Mouse (Mus musculus) hindbrain, embryonic 16.5 days (tissue): Measurements from ENCODE around the gene Cdh23. TPM values are rescaled to one million over a fixed set of nuclear protein-coding genes. Genes with fewer than 3 reads are reported as not detected.

Experiments used
- ATAC-seq: fragments of 200-750 bp; cut with Nextera tagmentation; 2 replicates; pipeline ENCODE4 v1.8.0; 2017; ENCODE audit warnings: moderate TSS enrichment, moderate library complexity
- H3K27ac ChIP-seq: fragments of 300-500 bp; sonication (generic); 2 replicates; pipeline ENCODE4 v1.5.1; 2014; ENCODE audit warnings: low read depth, mild to moderate bottlenecking, control low read depth, low read length, moderate library complexity
- H3K27me3 ChIP-seq: fragments of 300-500 bp; sonication (generic); replicated peaks from 2 replicates; pipeline ENCODE4 v1.6.1; 2014; ENCODE audit warnings: low read length; ENCODE audit not compliant: control insufficient read depth, insufficient read depth
- H3K36me3 ChIP-seq: fragments of 300-500 bp; sonication (generic); 2 replicates; pipeline ENCODE4 v1.6.1; 2014; ENCODE audit warnings: mild to moderate bottlenecking, low read length, moderate library complexity, mixed read lengths; ENCODE audit not compliant: control insufficient read depth, insufficient read depth
- H3K4me1 ChIP-seq: fragments of 300-500 bp; sonication (generic); 2 replicates; pipeline ENCODE4 v1.6.1; 2014; ENCODE audit warnings: low read depth, low read length; ENCODE audit not compliant: control insufficient read depth, insufficient read depth
- H3K4me2 ChIP-seq: fragments of 300-500 bp; sonication (generic); 2 replicates; pipeline ENCODE4 v1.6.1; 2014; ENCODE audit warnings: mild to moderate bottlenecking, low read length, control low read depth, moderate library complexity
- H3K4me3 ChIP-seq: fragments of 300-500 bp; sonication (generic); 2 replicates; pipeline ENCODE4 v1.5.1; 2014; ENCODE audit warnings: mild to moderate bottlenecking, low read length, control low read depth, moderate library complexity
- H3K9ac ChIP-seq: fragments of 300-500 bp; sonication (generic); 2 replicates; pipeline ENCODE4 v1.6.1; 2014; ENCODE audit warnings: low read depth, mild to moderate bottlenecking, control low read depth, low read length, moderate library complexity
- H3K9me3 ChIP-seq: fragments of 300-500 bp; sonication (generic); 2 replicates; pipeline ENCODE4 v1.6.1; 2014; ENCODE audit warnings: mild to moderate bottlenecking, low read length, moderate library complexity; ENCODE audit not compliant: control insufficient read depth
- WGBS: fragments of 180-500 bp; shearing (Covaris S2); extraction: QIAGEN DNeasy Blood & Tissue Kit; methylation state at CpG from one replicate; pipeline ENCODE4 v1.1.7; 2014; 5-methylcytosine and 5-hydroxymethylcytosine counted together
- polyA plus RNA-seq: library from polyadenylated mRNA; unstranded; fragments of >200 nt; fragmentation: Nextera tagmentation; extraction: Ambion mirVana; gene quantifications from 2 replicates; pipeline ENCODE4 v1.2.1, GENCODE M21; 2015

The Cdh23 gene
- polyA plus RNA-seq, 1 experiment from 2014 or later: 6.1 TPM

GRCm38 (mm10) chr10:60335021-60335420, 361.3 kb downstream of the Cdh23 start:
- ATAC-seq: no peak
- Histone ChIP-seq H3K36me3 (no peaks in the 10 kb centered on the region), H3K9me3 (no peaks in the 10 kb centered on the region), H3K9ac (no peak overlapping the region), H3K4me1 (no peaks in the 10 kb centered on the region), H3K4me2 (no peak overlapping the region), H3K27me3 (no peaks in the 10 kb centered on the region), H3K4me3 (no peak overlapping the region), H3K27ac (no peak overlapping the region)
- WGBS: 95% methylated on average over 4 of the region's 4 CpGs

GRCm38 (mm10) chr10:60334583-60334982, 361.7 kb downstream of the Cdh23 start:
- H3K4me3 ChIP-seq: no peak overlapping the region
- no peak overlapping the region for H3K27ac ChIP-seq
- no peaks in the 10 kb centered on the region for H3K27me3 ChIP-seq
- no peak overlapping the region for H3K9ac ChIP-seq
- H3K4me1 ChIP-seq: no peaks in the 10 kb centered on the region
- H3K36me3 ChIP-seq: no peaks in the 10 kb centered on the region
- no peaks in the 10 kb centered on the region for H3K9me3 ChIP-seq
- no peak for ATAC-seq
- no peak overlapping the region for H3K4me2 ChIP-seq
- WGBS: 85% methylated on average over 7 of the region's 7 CpGs

GRCm38 (mm10) chr10:60328963-60329650, 367.2 kb downstream of the Cdh23 start:
- H3K4me3 ChIP-seq: no peak overlapping the region
- H3K36me3 ChIP-seq: no peaks in the 10 kb centered on the region
- 79% methylated on average over 11 of the region's 11 CpGs for WGBS
- no peak overlapping the region for H3K4me2 ChIP-seq
- no peak overlapping the region for H3K9ac ChIP-seq
- H3K27ac ChIP-seq: no peak overlapping the region
- H3K4me1 ChIP-seq: no peaks in the 10 kb centered on the region
- ATAC-seq: no peak
- no peaks in the 10 kb centered on the region for H3K9me3 ChIP-seq
- no peaks in the 10 kb centered on the region for H3K27me3 ChIP-seq

GRCm38 (mm10) chr10:60316166-60316565, 380.1 kb downstream of the Cdh23 start:
- ATAC-seq: no peak
- no peaks in the 10 kb centered on the region for H3K4me1 ChIP-seq

GRCm38 (mm10) chr10:60313606-60314005, 382.7 kb downstream of the Cdh23 start:
- no peaks in the 10 kb centered on the region for H3K27me3 ChIP-seq
- H3K27ac ChIP-seq: no peak overlapping the region
- H3K9ac ChIP-seq: no peak overlapping the region
- 94% methylated on average over 5 of the region's 5 CpGs for WGBS
- no peaks in the 10 kb centered on the region for H3K9me3 ChIP-seq
- no peak for ATAC-seq
- no peaks in the 10 kb centered on the region for H3K36me3 ChIP-seq
- H3K4me1 ChIP-seq: no peaks in the 10 kb centered on the region
- no peak overlapping the region for H3K4me2 ChIP-seq
- no peak overlapping the region for H3K4me3 ChIP-seq

More at GRCm38 (mm10) chr10:60316166-60316565, 380.1 kb downstream of the Cdh23 start:
- no peak overlapping the region for H3K9ac ChIP-seq
- 88% methylated on average over 4 of the region's 4 CpGs for WGBS
- no peaks in the 10 kb centered on the region for H3K9me3 ChIP-seq
- H3K27ac ChIP-seq: no peak overlapping the region
- no peaks in the 10 kb centered on the region for H3K36me3 ChIP-seq
- no peaks in the 10 kb centered on the region for H3K27me3 ChIP-seq
- no peak overlapping the region for H3K4me3 ChIP-seq
- H3K4me2 ChIP-seq: no peak overlapping the region

- Histone ChIP-seq H3K36me3 (no peaks in the 10 kb centered on the region), H3K9ac (no peak overlapping the region), H3K4me3 (no peak overlapping the region), H3K4me1 (no peaks in the 10 kb centered on the region), H3K9me3 (no peaks in the 10 kb centered on the region), H3K4me2 (no peak overlapping the region), H3K27ac (no peak overlapping the region), H3K27me3 (no peaks in the 10 kb centered on the region)
- no peak for ATAC-seq
- 85% methylated on average over 11 of the region's 13 CpGs for WGBS
Observed at GRCm38 (mm10) chr10:60310629-60311028, 385.7 kb downstream of the Cdh23 start.

GRCm38 (mm10) chr10:60304854-60305628, 391.2 kb downstream of the Cdh23 start:
- H3K4me3 ChIP-seq: no peak overlapping the region
- WGBS: 65% methylated on average over 15 of the region's 15 CpGs
- no peak overlapping the region for H3K4me2 ChIP-seq

GRCm38 (mm10) chr10:60303419-60303818, 392.9 kb downstream of the Cdh23 start:
- no peaks in the 10 kb centered on the region for H3K9me3 ChIP-seq
- H3K27me3 ChIP-seq: no peaks in the 10 kb centered on the region
- no peak overlapping the region for H3K4me3 ChIP-seq
- no peak for ATAC-seq
- peaks cover 28% of the 10 kb centered on the region for H3K36me3 ChIP-seq
- H3K27ac ChIP-seq: no peak overlapping the region
- no peak overlapping the region for H3K9ac ChIP-seq
- H3K4me1 ChIP-seq: 0 out of 2 replicates have a peak, but pooled peaks cover 2% of the 10 kb centered on the region
- no peak overlapping the region for H3K4me2 ChIP-seq
- 83% methylated on average over 17 of the region's 17 CpGs for WGBS

More at GRCm38 (mm10) chr10:60304854-60305628, 391.2 kb downstream of the Cdh23 start:
- Histone ChIP-seq H3K4me1 (0 out of 2 replicates have a peak, but pooled peaks cover 2% of the 10 kb centered on the region), H3K36me3 (peaks cover 17% of the 10 kb centered on the region), H3K9ac (no peak overlapping the region), H3K9me3 (no peaks in the 10 kb centered on the region), H3K27me3 (no peaks in the 10 kb centered on the region), H3K27ac (no peak overlapping the region)
- peak; percentile 87 for ATAC-seq

GRCm38 (mm10) chr10:60299636-60300035, 396.7 kb downstream of the Cdh23 start:
- peaks cover 39% of the 10 kb centered on the region for H3K36me3 ChIP-seq
- H3K9me3 ChIP-seq: no peaks in the 10 kb centered on the region
- no peak for ATAC-seq
- H3K4me1 ChIP-seq: no peaks in the 10 kb centered on the region
- no peak overlapping the region for H3K4me2 ChIP-seq
- no peak overlapping the region for H3K4me3 ChIP-seq
- no peaks in the 10 kb centered on the region for H3K27me3 ChIP-seq
- no peak overlapping the region for H3K27ac ChIP-seq
- H3K9ac ChIP-seq: no peak overlapping the region
- WGBS: 95% methylated on average over 12 of the region's 12 CpGs
